Mouse (Mus musculus) heart, embryonic 10.5 days (tissue): ENCODE data around the gene Agr3. TPM values are rescaled to one million over a fixed set of nuclear protein-coding genes. Genes with fewer than 3 reads are reported as not detected.
A peak's percentile ranks its signal among the peaks of the same experiment; 100 is the strongest.

ENCODE experiments used
- DNase-seq: peaks from one replicate; pipeline ENCODE4 v3.0.0-alpha.2; 2017; ENCODE audit warnings: low spot score
- H3K27ac ChIP-seq: fragments of 300-500 bp; sonication (generic); 2 replicates; pipeline ENCODE4 v1.5.1; 2016; ENCODE audit warnings: mild to moderate bottlenecking
- H3K27me3 ChIP-seq: fragments of 300-500 bp; sonication (generic); 2 replicates; pipeline ENCODE4 v1.6.1; 2016; ENCODE audit warnings: mild to moderate bottlenecking; ENCODE audit not compliant: poor library complexity, insufficient read depth, severe bottlenecking
- H3K36me3 ChIP-seq: fragments of 300-500 bp; sonication (generic); 2 replicates; pipeline ENCODE4 v1.6.1; 2016; ENCODE audit warnings: mild to moderate bottlenecking, moderate library complexity
- H3K4me1 ChIP-seq: fragments of 300-500 bp; sonication (generic); 2 replicates; pipeline ENCODE4 v1.6.1; 2016; ENCODE audit warnings: mild to moderate bottlenecking
- H3K4me3 ChIP-seq: fragments of 300-500 bp; sonication (generic); 2 replicates; pipeline ENCODE4 v1.5.1; 2016; ENCODE audit warnings: mild to moderate bottlenecking, moderate library complexity
- H3K9me3 ChIP-seq: fragments of 300-500 bp; sonication (generic); 2 replicates; pipeline ENCODE4 v1.6.1; 2016; ENCODE audit warnings: mild to moderate bottlenecking, moderate library complexity
- WGBS: fragments of 180-500 bp; shearing (Covaris S2); methylation state at CpG from one replicate; pipeline ENCODE4 v1.1.7; 2016; 5-methylcytosine and 5-hydroxymethylcytosine counted together
- polyA plus RNA-seq: library from polyadenylated mRNA; unstranded; fragments of >200 nt; fragmentation: Nextera tagmentation; extraction: Ambion mirVana; gene quantifications from 2 replicates; pipeline ENCODE4 v1.2.1, GENCODE M21; 2016

Gene Agr3
- polyA plus RNA-seq, 1 experiment from 2014 or later: not detected

DNA sequence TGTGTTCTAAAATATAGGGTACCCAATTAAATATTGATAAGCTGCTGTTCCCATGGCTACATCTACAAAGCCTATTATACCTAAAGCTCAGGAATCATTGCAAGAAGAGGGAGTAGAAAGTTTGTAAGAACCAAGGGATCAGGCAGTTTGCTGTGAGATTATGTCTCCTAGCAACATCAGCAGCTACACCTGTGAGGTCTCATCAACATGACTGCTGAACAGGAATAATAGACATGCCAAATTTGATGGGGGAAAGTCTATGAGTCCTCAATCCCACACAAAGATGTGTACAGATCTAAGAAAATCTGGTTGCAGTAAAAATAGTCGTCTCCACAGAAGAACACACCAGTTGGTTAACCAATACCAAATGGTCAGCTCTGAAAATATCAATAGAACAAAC, 26.3 kb downstream of the Agr3 start:
- no peak overlapping the region for H3K27ac ChIP-seq
- 69% methylated on average over 1 of the region's 1 CpGs for WGBS
- no peaks in the 10 kb centered on the region for H3K36me3 ChIP-seq
- H3K9me3 ChIP-seq: no peaks in the 10 kb centered on the region
- DNase-seq: no peak
- H3K27me3 ChIP-seq: no peaks in the 10 kb centered on the region
- H3K4me3 ChIP-seq: no peak overlapping the region
- no peaks in the 10 kb centered on the region for H3K4me1 ChIP-seq

DNA sequence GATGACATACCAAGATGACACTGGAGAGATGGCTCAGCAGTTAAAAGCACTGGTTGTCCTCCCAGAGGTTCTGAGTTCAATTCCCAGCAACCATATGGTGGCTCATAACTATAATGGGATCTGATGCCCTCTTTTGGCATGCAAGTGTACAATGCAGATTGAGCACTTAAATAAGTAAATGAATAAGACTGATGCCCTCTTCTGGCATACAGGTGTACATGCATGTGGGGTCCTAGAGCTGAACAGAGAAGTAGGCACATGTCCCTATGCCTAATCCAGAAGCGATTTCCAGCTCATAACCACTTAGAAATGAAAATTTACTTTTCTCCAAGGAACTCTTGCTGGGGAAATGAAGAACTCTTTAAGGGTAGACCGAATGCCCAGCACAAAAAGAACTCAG, 31.8 kb downstream of the Agr3 start:
- WGBS: 68% methylated on average over 2 of the region's 2 CpGs
- H3K36me3 ChIP-seq: no peaks in the 10 kb centered on the region

DNA sequence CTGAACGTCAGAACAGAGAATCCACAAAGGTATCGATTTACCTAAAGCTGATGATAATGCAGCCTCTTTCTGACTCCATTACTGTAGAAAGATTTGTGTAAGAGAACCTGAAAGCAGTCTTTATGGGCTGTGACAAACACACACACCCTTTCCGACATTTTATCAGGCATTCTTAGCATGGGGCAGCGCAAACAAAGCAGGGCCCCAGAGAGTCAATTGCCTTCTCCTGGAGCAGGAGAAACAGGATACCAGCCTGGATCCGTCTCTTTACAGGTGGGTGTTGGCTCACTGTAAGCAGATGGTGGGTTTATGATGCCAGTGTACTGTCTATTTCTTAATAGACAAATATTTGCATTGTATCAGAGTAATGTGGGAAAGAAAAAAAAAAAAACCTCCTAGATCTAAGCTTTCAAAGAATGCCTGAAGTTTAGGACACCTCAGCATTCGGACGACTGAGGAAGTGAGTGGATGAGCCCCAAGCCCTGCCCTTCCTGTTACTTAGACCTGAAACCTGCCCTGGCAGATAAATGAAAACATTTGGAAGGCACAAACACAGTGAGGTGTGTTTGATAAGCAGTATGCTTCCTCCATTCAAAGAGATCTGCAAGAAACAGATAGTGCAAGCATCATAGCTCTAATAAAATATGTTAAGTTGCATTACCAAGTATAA, 40.8 kb downstream of the Agr3 start:
- H3K9me3 ChIP-seq: no peaks in the 10 kb centered on the region
- H3K4me1 ChIP-seq: no peaks in the 10 kb centered on the region
- H3K27me3 ChIP-seq: no peaks in the 10 kb centered on the region
- no peak for DNase-seq
- H3K4me3 ChIP-seq: no peak overlapping the region
- no peak overlapping the region for H3K27ac ChIP-seq
- no peaks in the 10 kb centered on the region for H3K36me3 ChIP-seq
- 45% methylated on average over 7 of the region's 7 CpGs for WGBS

More for the DNA sequence above, 31.8 kb downstream of the Agr3 start:
- Histone ChIP-seq H3K27me3 (no peaks in the 10 kb centered on the region), H3K27ac (no peak overlapping the region), H3K4me3 (no peak overlapping the region), H3K9me3 (no peaks in the 10 kb centered on the region), H3K4me1 (no peaks in the 10 kb centered on the region)
- no peak for DNase-seq

DNA sequence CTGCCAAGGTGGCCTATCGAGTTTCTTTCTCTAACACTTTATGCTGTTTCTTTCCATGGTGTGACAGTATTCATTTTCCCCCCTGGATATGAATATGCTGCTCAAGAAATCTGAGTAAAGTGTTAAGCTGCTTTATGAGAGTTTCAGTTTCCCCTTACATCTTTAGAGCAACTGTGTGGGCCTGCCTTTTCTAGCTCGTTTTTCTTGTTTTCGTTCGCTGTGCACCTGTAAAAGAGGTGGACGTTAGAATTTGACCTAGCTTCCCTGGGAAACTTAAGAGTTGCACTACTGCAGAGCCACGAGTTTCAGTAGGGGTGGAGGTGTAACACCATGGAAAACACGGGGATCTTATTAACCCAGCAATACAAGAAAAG, 41.3 kb downstream of the Agr3 start:
- no peak overlapping the region for H3K27ac ChIP-seq
- no peaks in the 10 kb centered on the region for H3K36me3 ChIP-seq
- no peak overlapping the region for H3K4me3 ChIP-seq
- H3K9me3 ChIP-seq: no peaks in the 10 kb centered on the region
- H3K27me3 ChIP-seq: no peaks in the 10 kb centered on the region
- no peaks in the 10 kb centered on the region for H3K4me1 ChIP-seq
- DNase-seq: no peak
- WGBS: 68% methylated on average over 7 of the region's 7 CpGs

DNA sequence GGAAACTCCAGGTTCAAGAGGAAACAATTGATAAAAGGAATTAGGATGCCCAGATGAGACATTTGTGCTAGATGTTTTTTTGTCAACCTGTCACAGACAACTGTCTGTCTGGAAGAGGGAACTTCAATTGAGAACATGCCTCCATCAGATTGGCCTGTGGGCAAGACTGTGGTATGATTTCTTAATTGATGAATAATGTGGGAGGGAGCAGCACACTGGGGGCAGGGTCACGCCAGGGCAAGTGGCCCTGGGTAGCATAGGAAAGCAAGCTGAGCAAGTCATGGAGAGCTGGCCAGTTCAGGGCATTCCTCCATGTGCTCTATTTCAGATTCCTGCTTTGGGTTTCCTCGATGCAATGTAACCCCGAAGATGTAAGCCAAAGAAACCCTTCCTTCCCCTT, 50.5 kb downstream of the Agr3 start:
- DNase-seq: no peak
- 77% methylated on average over 3 of the region's 3 CpGs for WGBS
- H3K4me3 ChIP-seq: no peak overlapping the region

DNA sequence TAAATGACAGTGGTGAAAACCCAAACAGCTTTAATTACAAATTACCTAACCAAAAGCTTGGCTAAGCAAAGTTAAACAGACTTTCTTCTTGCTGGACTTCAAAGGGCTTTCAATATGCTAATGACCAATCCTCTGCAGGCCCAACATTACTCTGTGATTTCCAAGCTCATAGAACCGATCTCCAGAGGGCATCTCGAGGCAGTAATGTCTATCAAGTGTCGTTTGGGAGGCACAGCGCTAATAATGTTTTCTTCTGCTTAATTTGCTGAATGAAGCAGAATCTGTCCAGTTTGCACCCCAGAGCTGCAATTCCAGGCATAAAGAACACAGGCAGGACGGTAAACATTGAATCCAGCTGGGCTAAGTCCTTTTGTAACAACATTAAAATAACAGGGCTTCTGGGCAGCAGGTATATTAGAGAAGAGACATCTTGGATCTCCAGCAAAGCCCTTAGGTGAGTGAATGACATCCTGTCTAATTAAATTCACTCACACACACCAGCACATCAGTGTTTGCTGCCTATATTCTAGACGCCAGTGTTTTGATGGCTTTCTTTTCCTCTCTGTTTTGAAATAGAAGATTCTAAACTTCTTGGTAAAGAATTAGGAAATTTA, 52.3 kb downstream of the Agr3 start:
- Histone ChIP-seq H3K4me3 (no peak overlapping the region), H3K27ac (no peak overlapping the region), H3K9me3 (no peaks in the 10 kb centered on the region), H3K27me3 (no peaks in the 10 kb centered on the region), H3K4me1 (peaks cover 5% of the 10 kb centered on the region), H3K36me3 (no peaks in the 10 kb centered on the region)
- DNase-seq: no peak
- WGBS: 57% methylated on average over 6 of the region's 6 CpGs

More for the DNA sequence above, 50.5 kb downstream of the Agr3 start:
- Histone ChIP-seq H3K4me1 (no peaks in the 10 kb centered on the region), H3K9me3 (no peaks in the 10 kb centered on the region), H3K36me3 (no peaks in the 10 kb centered on the region), H3K27ac (no peak overlapping the region), H3K27me3 (no peaks in the 10 kb centered on the region)

DNA sequence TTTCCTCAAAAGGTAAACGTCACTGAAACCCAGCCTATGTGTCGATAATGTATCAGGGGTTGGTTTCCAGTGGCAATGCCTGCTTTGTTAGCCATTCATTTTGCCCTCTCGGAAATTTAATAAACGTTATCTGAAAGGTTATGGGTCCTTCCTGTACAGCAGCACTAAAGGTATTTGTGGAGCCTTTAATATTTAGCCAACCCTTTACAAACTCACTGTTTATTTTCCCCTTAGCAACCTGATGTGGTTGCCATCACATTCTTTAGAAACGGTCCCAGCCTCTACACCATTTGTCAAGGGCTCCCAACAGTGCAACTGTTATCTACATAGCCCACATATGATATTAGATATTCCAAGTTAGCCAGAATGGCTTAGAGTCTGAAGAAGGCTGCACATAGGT, 54.2 kb downstream of the Agr3 start:
- no peak for DNase-seq
- Histone ChIP-seq H3K4me3 (no peak overlapping the region), H3K27ac (no peak overlapping the region), H3K27me3 (no peaks in the 10 kb centered on the region), H3K4me1 (peaks cover 5% of the 10 kb centered on the region), H3K36me3 (no peaks in the 10 kb centered on the region), H3K9me3 (no peaks in the 10 kb centered on the region)
- WGBS: 72% methylated on average over 5 of the region's 5 CpGs

DNA sequence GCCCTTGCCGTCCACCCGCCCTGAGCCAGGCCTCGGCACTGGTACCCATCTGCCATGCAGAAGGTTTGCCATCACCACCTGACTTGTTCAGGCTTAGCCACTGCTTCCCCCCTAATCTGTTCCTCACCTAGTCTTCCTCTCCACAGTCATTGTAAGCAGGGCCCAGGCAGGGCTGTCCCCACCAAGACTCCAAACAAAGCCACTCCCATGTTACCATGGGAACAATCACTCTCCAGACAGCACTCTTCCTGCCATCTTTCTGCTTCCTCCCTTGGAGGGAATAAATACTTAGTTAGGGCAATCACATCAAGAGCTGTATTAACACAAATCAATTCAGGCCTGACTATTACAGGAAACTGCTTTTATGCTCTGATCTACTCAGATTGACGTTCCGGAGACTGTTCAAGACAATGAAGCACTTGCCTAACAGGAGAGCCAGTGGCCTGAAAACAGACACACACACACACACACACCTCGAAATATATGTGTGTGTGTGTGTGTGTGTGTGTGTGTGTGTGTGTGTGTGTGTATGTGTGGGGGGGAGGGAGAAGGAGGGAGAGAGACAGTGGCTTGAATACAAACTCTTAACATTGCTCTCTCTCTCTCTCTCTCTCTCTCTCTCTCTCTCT, 56.4 kb downstream of the Agr3 start:
- H3K27ac ChIP-seq: peak overlapping the region; percentile 60; the same call in 1 of the 2 replicates

DNA sequence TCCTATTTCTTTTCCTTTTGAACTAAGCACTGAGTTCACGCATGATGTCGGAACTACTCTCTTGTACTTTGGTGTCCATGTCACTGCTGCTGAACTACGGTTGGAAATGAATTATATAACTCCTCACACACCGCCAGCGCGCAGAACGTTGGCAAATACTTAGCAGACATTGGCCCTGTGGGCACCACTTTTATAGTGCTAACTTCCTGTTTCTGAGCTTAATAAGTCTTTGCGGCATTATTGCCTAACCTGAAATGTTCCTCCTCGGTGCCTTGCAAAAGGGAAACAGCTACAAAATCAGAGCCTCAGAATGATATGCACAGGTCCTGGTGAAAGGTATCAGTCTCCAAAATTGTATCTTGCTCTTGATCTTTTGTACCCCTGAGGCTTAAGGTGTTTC, 58.1 kb downstream of the Agr3 start:
- no peak for DNase-seq
- no peak overlapping the region for H3K27ac ChIP-seq
- 90% methylated on average over 9 of the region's 9 CpGs for WGBS

More for the DNA sequence above, 56.4 kb downstream of the Agr3 start:
- Histone ChIP-seq H3K4me1 (peaks cover 5% of the 10 kb centered on the region), H3K36me3 (no peaks in the 10 kb centered on the region), H3K27me3 (no peaks in the 10 kb centered on the region), H3K4me3 (no peak overlapping the region), H3K9me3 (no peaks in the 10 kb centered on the region)
- WGBS: 50% methylated on average over 6 of the region's 6 CpGs
- DNase-seq: peak; percentile 81

DNA sequence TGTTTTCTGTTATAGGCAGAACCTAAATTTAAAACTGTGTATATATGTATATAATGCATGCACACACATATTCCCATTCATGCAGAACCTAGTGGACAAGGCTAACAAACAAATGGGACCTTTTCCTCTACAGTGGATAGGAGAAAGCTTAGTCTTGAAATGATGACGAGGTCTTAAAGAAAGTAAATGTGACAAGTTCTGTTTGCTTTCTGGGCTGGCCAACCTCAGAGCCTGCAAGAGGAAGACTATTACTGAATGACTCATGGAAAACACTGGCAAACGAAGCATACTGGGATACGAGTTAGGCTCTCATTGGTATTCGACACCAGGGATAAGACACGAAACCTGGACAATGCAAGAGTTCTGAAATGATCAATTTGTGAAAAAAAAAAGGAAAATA, 59.3 kb downstream of the Agr3 start:
- H3K9me3 ChIP-seq: no peaks in the 10 kb centered on the region
- H3K36me3 ChIP-seq: no peaks in the 10 kb centered on the region
- no peak overlapping the region for H3K27ac ChIP-seq
- H3K4me3 ChIP-seq: no peak overlapping the region
- H3K4me1 ChIP-seq: peaks cover 5% of the 10 kb centered on the region
- no peaks in the 10 kb centered on the region for H3K27me3 ChIP-seq
- no peak for DNase-seq
- 73% methylated on average over 5 of the region's 5 CpGs for whole genome bisulfite sequencing

More for the DNA sequence above, 58.1 kb downstream of the Agr3 start:
- peaks cover 5% of the 10 kb centered on the region for H3K4me1 ChIP-seq
- no peaks in the 10 kb centered on the region for H3K9me3 ChIP-seq
- H3K27me3 ChIP-seq: no peaks in the 10 kb centered on the region
- no peaks in the 10 kb centered on the region for H3K36me3 ChIP-seq
- H3K4me3 ChIP-seq: no peak overlapping the region

DNA sequence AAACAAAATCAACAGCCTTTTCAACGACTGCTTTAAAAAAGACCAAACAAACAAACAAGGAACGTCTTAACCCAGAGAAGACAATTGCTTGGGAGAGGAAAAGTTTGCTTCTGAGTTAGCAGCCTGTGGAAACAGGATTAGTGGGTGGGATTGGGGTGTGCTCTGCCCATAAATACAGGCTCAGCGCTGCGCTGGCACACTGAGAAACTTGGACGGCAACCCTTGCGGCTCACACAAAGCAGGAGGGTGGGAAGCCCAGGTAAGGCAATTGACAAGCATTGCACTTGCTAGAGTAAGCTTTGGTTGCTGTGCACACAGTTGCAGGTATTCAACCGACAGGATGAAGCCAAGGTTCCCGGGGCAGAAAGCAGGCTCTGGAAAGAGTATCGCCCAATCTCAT, 67.3 kb downstream of the Agr3 start, which contains the start of gene Agr2:
Gene Agr2 (plus strand): TSS at position 197 of the 400 bp plus-strand sequence.
- no peak within 1 kb of the TSS for H3K27ac ChIP-seq
- H3K9me3 ChIP-seq: no peaks in the 10 kb centered on the region
- WGBS: 65% methylated on average over 9 of the region's 9 CpGs
- DNase-seq: no peak
- no peak within 1 kb of the TSS for H3K4me3 ChIP-seq
- H3K4me1 ChIP-seq: no peaks in the 10 kb centered on the region
- no peaks in the 10 kb centered on the region for H3K36me3 ChIP-seq
- H3K27me3 ChIP-seq: no peaks in the 10 kb centered on the region

DNA sequence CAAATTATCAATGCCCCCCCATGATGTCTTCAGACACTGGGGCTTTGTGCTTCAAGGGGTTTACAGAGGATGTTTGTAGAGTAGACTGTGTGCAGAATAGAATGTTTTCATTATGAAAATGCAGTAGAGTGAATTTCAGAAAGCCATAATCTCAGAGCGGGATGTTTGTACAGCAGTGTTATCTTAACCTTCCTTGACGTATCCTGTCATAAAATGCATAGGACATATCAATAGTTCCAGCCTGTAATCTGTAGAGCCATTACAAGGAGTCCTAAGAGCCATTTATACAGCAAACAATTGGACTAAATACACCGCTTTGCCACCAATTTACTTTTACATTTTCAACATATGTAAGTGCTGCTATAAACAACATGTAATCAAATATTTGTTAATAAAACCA, 68.2 kb downstream of the Agr3 start:
- H3K27ac ChIP-seq: no peak overlapping the region
- no peaks in the 10 kb centered on the region for H3K36me3 ChIP-seq
- WGBS: 72% methylated on average over 3 of the region's 3 CpGs

DNA sequence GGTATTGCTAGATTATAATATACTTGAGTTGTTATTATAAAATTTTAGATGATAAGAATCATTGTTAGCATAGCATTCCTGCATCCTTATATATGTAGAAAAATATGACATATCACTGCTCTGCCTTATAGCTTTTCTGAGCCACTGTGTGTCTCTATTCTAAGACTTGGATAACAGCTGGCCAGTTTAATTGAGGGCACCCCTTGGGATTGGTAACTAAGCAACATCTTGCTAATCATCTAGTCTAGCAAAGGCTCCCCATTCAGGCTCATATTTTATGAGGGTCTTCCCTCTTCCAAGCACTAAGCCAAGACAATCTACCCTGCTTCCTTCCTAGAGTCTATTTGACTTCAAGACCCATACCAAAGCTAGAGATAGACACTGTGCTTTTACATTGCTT, 68.7 kb downstream of the Agr3 start:
- Histone ChIP-seq H3K9me3 (no peaks in the 10 kb centered on the region), H3K27me3 (no peaks in the 10 kb centered on the region), H3K4me1 (no peaks in the 10 kb centered on the region), H3K36me3 (no peaks in the 10 kb centered on the region), H3K4me3 (no peak overlapping the region), H3K27ac (no peak overlapping the region)
- DNase-seq: no peak

More for the DNA sequence above, 68.2 kb downstream of the Agr3 start:
- H3K4me3 ChIP-seq: no peak overlapping the region
- H3K9me3 ChIP-seq: no peaks in the 10 kb centered on the region
- DNase-seq: no peak
- no peaks in the 10 kb centered on the region for H3K27me3 ChIP-seq
- no peaks in the 10 kb centered on the region for H3K4me1 ChIP-seq
